Mouse (Mus musculus): ENCODE results near the gene Cd34.

- no peak for TF ChIP-seq CTCF (IDR thresholded peaks at IDR 0.05; ENCODE audit: extremely low read depth, insufficient read depth, low read length)
- no peak for TF ChIP-seq POLR2A (IDR thresholded peaks at IDR 0.05; ENCODE audit: extremely low read depth, insufficient read depth, low read length)
Observed at GRCm38 (mm10) chr1:194955749-194956148, 17.1 kb downstream of the Cd34 start.
